Mouse (Mus musculus): ENCODE measurements around the gene Sptlc3. TPM values are rescaled to one million over a fixed set of nuclear protein-coding genes. Genes with fewer than 3 reads are reported as not detected.

The Sptlc3 gene
- polyA plus RNA-seq, 1 experiment from 2014 or later: not detected

- no peak overlapping the region for H3K4me3 ChIP-seq (ENCODE audit: inconsistent target)
- no peak overlapping the region for H3K27ac ChIP-seq
- H3K79me2 ChIP-seq (ENCODE audit: inconsistent target): no peaks in the 10 kb centered on the region
- no peaks in the 10 kb centered on the region for H3K36me3 ChIP-seq (ENCODE audit: inconsistent target)
- WGBS (ENCODE audit: missing documents): 2% methylated on average over 83 of the region's 84 CpGs
Measured at GRCm38 (mm10) chr2:139678275-139679140, 184.8 kb downstream of the Sptlc3 start.

- 72% methylated on average over 3 of the region's 3 CpGs for WGBS (ENCODE audit: missing documents)
- no peak overlapping the region for H3K27ac ChIP-seq
- H3K79me2 ChIP-seq (ENCODE audit: inconsistent target): no peaks in the 10 kb centered on the region
- no peaks in the 10 kb centered on the region for H3K36me3 ChIP-seq (ENCODE audit: inconsistent target)
- H3K4me3 ChIP-seq (ENCODE audit: inconsistent target): no peak overlapping the region
Measured at GRCm38 (mm10) chr2:139682540-139682939, 188.8 kb downstream of the Sptlc3 start.

Other genes with a start within 250 kb of the Sptlc3 start
- not detected in 3 replicates for gene Ism1, start 184.3 kb downstream of the Sptlc3 start, polyA plus RNA-seq (2018)